ENCODE assay signal across 28 mouse cellular contexts in the genomic region with DNA sequence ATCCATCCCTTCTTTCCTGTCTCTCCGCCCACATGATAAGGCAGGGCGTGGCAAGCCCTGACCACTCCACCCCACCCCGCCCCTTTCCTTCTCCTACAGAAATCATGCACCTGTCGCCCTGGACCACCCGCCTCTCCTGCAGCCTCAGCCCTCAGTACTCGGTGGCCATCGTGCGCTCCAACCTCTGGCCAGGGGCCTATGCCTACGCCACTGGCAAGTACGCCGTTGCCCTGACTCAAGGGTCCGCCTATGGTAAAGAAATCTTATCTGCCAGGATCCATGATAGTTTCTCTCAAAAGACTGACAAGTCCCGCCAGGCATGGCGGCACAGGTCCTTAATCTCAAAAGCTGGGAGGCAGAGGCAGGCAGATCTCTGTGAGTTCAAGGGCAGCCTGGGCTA. TPM values are rescaled to one million over a fixed set of nuclear protein-coding genes. Genes with fewer than 3 reads are reported as not detected.
DNase-seq lines count a peak whose midpoint lies in the region; ATAC-seq and TF ChIP-seq lines count a peak whose summit lies in the region.
"Had no signal": no experiment of that assay in that cellular context is flagged by ENCODE, and none has a peak within 500 bp of the region (broad histone marks: within the 10 kb centered on the region; RNA-seq: fewer than 3 reads in every experiment).

No protein-coding gene starts in this region.

- peaks cover 29% of the 10 kb centered on the region for H3K27me3 ChIP-seq in intestine, postnatal 0 days (replicated peaks; ENCODE audit: control insufficient read depth, insufficient read depth, low read length)
- H3K27me3 ChIP-seq in intestine, embryonic 15.5 days (replicated peaks): peaks cover 33% of the 10 kb centered on the region
- H3K27me3 ChIP-seq in midbrain, embryonic 11.5 days (ENCODE audit: control insufficient read depth, insufficient read depth, low read length): peaks cover 22% of the 10 kb centered on the region

- H3K4me3 ChIP-seq in gastrocnemius, adult 2 months: no peak overlapping the region
- H3K4me3 ChIP-seq in intestine, postnatal 0 days (ENCODE audit: low read depth, low read length): no peak overlapping the region
- H3K4me3 ChIP-seq in intestine, embryonic 15.5 days (replicated peaks): no peak overlapping the region
- H3K4me3 ChIP-seq in midbrain, embryonic 11.5 days (ENCODE audit: low read depth, low read length): no peak overlapping the region
- H3K4me3 ChIP-seq: embryonic facial prominence, embryonic 10.5 days; embryonic facial prominence, embryonic 13.5 days; erythroblast, embryonic 14.5 days; hindbrain, embryonic 10.5 days had no signal

- 64% methylated on average over 13 of the region's 14 CpGs for WGBS in intestine, postnatal 0 days
- WGBS in intestine, embryonic 15.5 days: 64% methylated on average over 13 of the region's 14 CpGs
- WGBS in midbrain, embryonic 11.5 days: 72% methylated on average over 12 of the region's 14 CpGs

- H3K4me2 ChIP-seq in intestine, postnatal 0 days (replicated peaks; ENCODE audit: low read depth): no peak overlapping the region
- no peak overlapping the region for H3K4me2 ChIP-seq in intestine, embryonic 15.5 days (replicated peaks)
- H3K4me2 ChIP-seq in midbrain, embryonic 11.5 days: no peak overlapping the region
- H3K4me2 ChIP-seq: embryonic facial prominence, embryonic 13.5 days; heart, embryonic 11.5 days; hindbrain, embryonic 14.5 days had no signal

- H3K9ac ChIP-seq in intestine, postnatal 0 days (ENCODE audit: low read depth, low read length): no peak overlapping the region
- no peak overlapping the region for H3K9ac ChIP-seq in intestine, embryonic 15.5 days
- H3K9ac ChIP-seq in midbrain, embryonic 11.5 days (ENCODE audit: low read length): no peak overlapping the region
- H3K9ac ChIP-seq: embryonic facial prominence, embryonic 13.5 days; forebrain, postnatal 0 days; hindbrain, embryonic 14.5 days had no signal

- peak; percentile 5 to 28 for DNase-seq in adrenal gland, adult (ENCODE audit: inconsistent age in 2 of 2, low spot score in 1 of 2)
- no peak for DNase-seq in adrenal gland, postnatal 4 days (ENCODE audit: low spot score in 2 of 2)
- DNase-seq in gastrocnemius, adult 2 months: peak; percentile 17
- no peak for DNase-seq in gastrocnemius, postnatal 14 days
- DNase-seq in midbrain, embryonic 11.5 days (ENCODE audit: low spot score, missing footprints): no peak
- DNase-seq: adrenal gland, adult 8-10 months; adrenal gland, postnatal 25 days; cerebellum, adult 18-20 months; cerebellum, adult 9-10 months; cerebellum, postnatal 25 days; forebrain, postnatal 0 days had no signal

- no peak overlapping the region for H3K27ac ChIP-seq in gastrocnemius, adult 2 months
- no peak overlapping the region for H3K27ac ChIP-seq in intestine, postnatal 0 days (ENCODE audit: low read depth, low read length)
- H3K27ac ChIP-seq in intestine, embryonic 15.5 days: no peak overlapping the region
- H3K27ac ChIP-seq in midbrain, embryonic 11.5 days (ENCODE audit: low read depth, low read length): no peak overlapping the region
- H3K27ac ChIP-seq: embryonic facial prominence, embryonic 10.5 days; embryonic facial prominence, embryonic 13.5 days; hindbrain, embryonic 10.5 days; hindbrain, embryonic 14.5 days had no signal

- ATAC-seq in intestine, postnatal 0 days: 0 out of 2 replicates have a peak, but pooled peaks have one; percentile 38
- ATAC-seq in intestine, embryonic 15.5 days: no peak
- no peak for ATAC-seq in midbrain, embryonic 11.5 days (ENCODE audit: low FRiP score)
- ATAC-seq: forebrain, embryonic 14.5 days; forebrain, postnatal 0 days had no signal

- no peaks in the 10 kb centered on the region for H3K36me3 ChIP-seq in intestine, postnatal 0 days (ENCODE audit: control insufficient read depth, insufficient read depth)
- no peaks in the 10 kb centered on the region for H3K36me3 ChIP-seq in intestine, embryonic 15.5 days
- no peaks in the 10 kb centered on the region for H3K36me3 ChIP-seq in midbrain, embryonic 11.5 days (ENCODE audit: control insufficient read depth, insufficient read depth, low read length)
- H3K36me3 ChIP-seq: embryonic facial prominence, embryonic 10.5 days; embryonic facial prominence, embryonic 13.5 days; hindbrain, embryonic 10.5 days had no signal

- intact Hi-C loops in gastrocnemius, adult 2 months (cut with DNase I): loop anchor here (5.0 kb wide), 1 partner anchor 39 kb away; no protein-coding TSS in a partner anchor
- intact Hi-C loops in gastrocnemius, postnatal 14 days (cut with DNase I; ENCODE audit: low total_unique reads): loop anchor here (2.0 kb wide), 1 partner anchor 25 kb away; no protein-coding TSS in a partner anchor

- H3K9me3 ChIP-seq in intestine, postnatal 0 days (ENCODE audit: control insufficient read depth): no peaks in the 10 kb centered on the region
- no peaks in the 10 kb centered on the region for H3K9me3 ChIP-seq in intestine, embryonic 15.5 days
- peaks cover 2% of the 10 kb centered on the region; the same call in 1 of the 2 replicates for H3K9me3 ChIP-seq in midbrain, embryonic 11.5 days (ENCODE audit: control insufficient read depth, low read length)
- H3K9me3 ChIP-seq: embryonic facial prominence, embryonic 13.5 days had no signal

- no peaks in the 10 kb centered on the region for H3K4me1 ChIP-seq in intestine, postnatal 0 days (replicated peaks; ENCODE audit: control insufficient read depth, insufficient read depth, low read length)
- H3K4me1 ChIP-seq in intestine, embryonic 15.5 days (replicated peaks): no peaks in the 10 kb centered on the region
- H3K4me1 ChIP-seq in midbrain, embryonic 11.5 days (ENCODE audit: control insufficient read depth, insufficient read depth, low read length): no peaks in the 10 kb centered on the region
- H3K4me1 ChIP-seq: embryonic facial prominence, embryonic 10.5 days; embryonic facial prominence, embryonic 13.5 days; hindbrain, embryonic 10.5 days had no signal

- no peak for TF ChIP-seq CTCF in gastrocnemius, adult 2 months (IDR thresholded peaks at IDR 0.05)
- no peak for TF ChIP-seq CTCF in intestine, postnatal 0 days (IDR thresholded peaks at IDR 0.05; ENCODE audit: low read depth)

RNA-seq across cellular contexts. Expression of a gene that starts 8.1 kb away (rescaled TPM):
- total RNA-seq in adrenal gland, postnatal 4 days (2021): 10 to 100 TPM; 67.0 to 70.3 TPM
- 10 to 100 TPM; 31.9 to 32.1 TPM for total RNA-seq in gastrocnemius, adult 2 months (2021)
- total RNA-seq in gastrocnemius, postnatal 14 days (2021): 10 to 100 TPM; 22.1 to 25.5 TPM
- polyA plus RNA-seq in intestine, postnatal 0 days (2015; fragmentation: Nextera tagmentation; extraction: Ambion mirVana): 4.7 and 5.4 TPM in 2 replicates
- 11.0 and 13.4 TPM in 2 replicates for polyA plus RNA-seq in intestine, embryonic 15.5 days (2015; fragmentation: Nextera tagmentation; extraction: Ambion mirVana)
- 15.2 and 16.9 TPM in 2 replicates for polyA plus RNA-seq in midbrain, embryonic 11.5 days (2014; fragmentation: Nextera tagmentation; extraction: Ambion mirVana)

RNA-seq across cellular contexts. Expression of a gene that starts 13.4 kb away (rescaled TPM):
- total RNA-seq in adrenal gland, postnatal 4 days (2021): not detected
- not detected for total RNA-seq in gastrocnemius, adult 2 months (2021)
- total RNA-seq in gastrocnemius, postnatal 14 days (2021): not detected
- polyA plus RNA-seq in intestine, postnatal 0 days (2015; fragmentation: Nextera tagmentation; extraction: Ambion mirVana): not detected in 2 replicates
- not detected in 2 replicates for polyA plus RNA-seq in intestine, embryonic 15.5 days (2015; fragmentation: Nextera tagmentation; extraction: Ambion mirVana)
- not detected in 2 replicates for polyA plus RNA-seq in midbrain, embryonic 11.5 days (2014; fragmentation: Nextera tagmentation; extraction: Ambion mirVana)
- total RNA-seq: adrenal gland, postnatal 25 days; gastrocnemius, adult 8-10 months; gastrocnemius, postnatal 36 days; granulocyte monocyte progenitor cell, adult 5-6 weeks; heart, adult 8-10 months; heart, postnatal 36 days had no signal
- polyA plus RNA-seq: embryonic facial prominence, embryonic 10.5 days; embryonic facial prominence, embryonic 13.5 days; erythroblast, embryonic 14.5 days; forebrain, embryonic 14.5 days; heart, embryonic 11.5 days; heart, embryonic 14.5 days; heart, postnatal 0 days; hindbrain, embryonic 10.5 days; intestine, embryonic 14.5 days had no signal

RNA-seq across cellular contexts. Expression of a gene that starts 15.7 kb away (rescaled TPM):
- 10 to 100 TPM; 70.0 to 74.7 TPM for total RNA-seq in adrenal gland, postnatal 4 days (2021)
- total RNA-seq in gastrocnemius, adult 2 months (2021): 100 to 1,000 TPM; 265 to 336 TPM
- 100 to 1,000 TPM; 241 to 257 TPM for total RNA-seq in gastrocnemius, postnatal 14 days (2021)
- 50.8 and 60.4 TPM in 2 replicates for polyA plus RNA-seq in intestine, postnatal 0 days (2015; fragmentation: Nextera tagmentation; extraction: Ambion mirVana)
- polyA plus RNA-seq in intestine, embryonic 15.5 days (2015; fragmentation: Nextera tagmentation; extraction: Ambion mirVana): 52.2 and 53.7 TPM in 2 replicates
- 7.0 and 7.3 TPM in 2 replicates for polyA plus RNA-seq in midbrain, embryonic 11.5 days (2014; fragmentation: Nextera tagmentation; extraction: Ambion mirVana)

RNA-seq across cellular contexts. Expression of a gene that starts 26.5 kb away (rescaled TPM):
- total RNA-seq in adrenal gland, postnatal 4 days (2021): 10 to 100 TPM; 23.4 to 25.3 TPM
- 1 to 10 TPM in 1 of 2 experiments, under 1 TPM in 1; 0.89 to 2.3 TPM for total RNA-seq in gastrocnemius, adult 2 months (2021)
- 1 to 10 TPM; 3.1 to 3.8 TPM for total RNA-seq in gastrocnemius, postnatal 14 days (2021)
- polyA plus RNA-seq in intestine, postnatal 0 days (2015; fragmentation: Nextera tagmentation; extraction: Ambion mirVana): 4.6 and 5.1 TPM in 2 replicates
- 8.7 and 8.8 TPM in 2 replicates for polyA plus RNA-seq in intestine, embryonic 15.5 days (2015; fragmentation: Nextera tagmentation; extraction: Ambion mirVana)
- 7.0 and 8.8 TPM in 2 replicates for polyA plus RNA-seq in midbrain, embryonic 11.5 days (2014; fragmentation: Nextera tagmentation; extraction: Ambion mirVana)

RNA-seq across cellular contexts. Expression of a gene that starts 43.8 kb away (rescaled TPM):
- 100 to 1,000 TPM; 109 to 119 TPM for total RNA-seq in adrenal gland, postnatal 4 days (2021)
- total RNA-seq in gastrocnemius, adult 2 months (2021): 10 to 100 TPM; 70.9 to 81.5 TPM
- total RNA-seq in gastrocnemius, postnatal 14 days (2021): 10 to 100 TPM; 38.2 to 41.1 TPM
- polyA plus RNA-seq in intestine, postnatal 0 days (2015; fragmentation: Nextera tagmentation; extraction: Ambion mirVana): 8.9 and 9.1 TPM in 2 replicates
- 29.6 and 30.3 TPM in 2 replicates for polyA plus RNA-seq in intestine, embryonic 15.5 days (2015; fragmentation: Nextera tagmentation; extraction: Ambion mirVana)
- 30.9 and 33.3 TPM in 2 replicates for polyA plus RNA-seq in midbrain, embryonic 11.5 days (2014; fragmentation: Nextera tagmentation; extraction: Ambion mirVana)

Comparison
In these comparisons a context has a peak if more than half of its experiments do, and no peak if none do; other contexts are left out.
1. DNase-seq: peak in adrenal gland, adult (2 of 2) and gastrocnemius, adult 2 months (single experiment); none in adrenal gland, postnatal 4 days (0 of 2), gastrocnemius, postnatal 14 days (single experiment) and midbrain, embryonic 11.5 days (single experiment).